Mouse (Mus musculus): ENCODE results near the gene Prss27. TPM values are rescaled to one million over a fixed set of nuclear protein-coding genes. Genes with fewer than 3 reads are reported as not detected.
"Not testable (repeated sequence)": the region's sequence is repeated elsewhere in the genome, so short reads cannot be mapped to it uniquely, and the experiment has no call there.

Gene Prss27
- polyA plus RNA-seq, 1 experiment from 2014 or later, result 0.28 TPM

GRCm38 (mm10) chr17:24069531-24069930 is 31.6 kb downstream of the Prss27 start:
- Histone ChIP-seq H3K4me1 (peaks cover 58% of the 10 kb centered on the region), H3K4me2 (no peak overlapping the region), H3K9ac (replicated peaks) (no peak overlapping the region), H3K36me3 (peaks cover 3% of the 10 kb centered on the region; the same call in 1 of the 2 replicates), H3K9me3 (replicated peaks) (no peaks in the 10 kb centered on the region), H3K27ac (replicated peaks) (no peak overlapping the region), H3K27me3 (replicated peaks) (no peaks in the 10 kb centered on the region), H3K4me3 (replicated peaks) (no peak overlapping the region)
- WGBS, result 93% methylated on average over 3 of the region's 3 CpGs
- ATAC-seq (ENCODE audit: low FRiP score), result no peak

- Histone ChIP-seq H3K27ac (replicated peaks) (peak within 1 kb of the TSS; percentile 86), H3K4me1 (peaks cover 44% of the 10 kb centered on the region), H3K4me3 (replicated peaks) (peak within 1 kb of the TSS; percentile 99), H3K9me3 (replicated peaks) (no peaks in the 10 kb centered on the region), H3K36me3 (peaks cover 9% of the 10 kb centered on the region), H3K4me2 (peak within 1 kb of the TSS; percentile 78), H3K27me3 (replicated peaks) (no peaks in the 10 kb centered on the region), H3K9ac (replicated peaks) (peak within 1 kb of the TSS; percentile 95)
- under 1% methylated on average over 61 of the region's 62 CpGs for WGBS
- peak; percentile 96 for ATAC-seq (ENCODE audit: low FRiP score)
These were observed 35.2 kb downstream of the Prss27 start, which contains the start of gene Kctd5 for GRCm38 (mm10) chr17:24072919-24073696. Gene Kctd5 (minus strand): TSS chr17:24073485.

DNA sequence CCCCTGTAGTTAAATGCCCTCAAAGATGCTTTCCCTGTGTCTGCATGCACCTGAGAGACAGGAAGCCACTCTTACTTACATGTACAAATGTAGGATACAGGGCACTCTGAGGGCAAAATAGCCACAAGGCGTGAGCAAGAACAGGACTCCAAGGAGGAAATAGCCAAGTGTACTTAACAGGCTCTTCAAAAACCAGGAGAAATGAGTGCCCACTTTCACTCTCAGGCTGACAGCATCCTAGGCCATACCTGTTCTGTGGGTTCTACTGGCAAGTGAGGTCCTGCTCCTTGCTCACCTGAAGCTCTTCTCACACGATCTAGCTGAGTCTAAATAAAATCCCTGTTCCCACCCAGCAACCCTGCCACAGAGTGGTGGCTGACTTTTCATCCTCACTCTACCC is 39.2 kb downstream of the Prss27 start:
- Histone ChIP-seq H3K4me2 (no peak overlapping the region), H3K27me3 (replicated peaks) (no peaks in the 10 kb centered on the region), H3K9ac (replicated peaks) (no peak overlapping the region), H3K4me1 (peaks cover 6% of the 10 kb centered on the region), H3K9me3 (replicated peaks) (no peaks in the 10 kb centered on the region), H3K4me3 (replicated peaks) (no peak overlapping the region), H3K27ac (replicated peaks) (no peak overlapping the region), H3K36me3 (peaks cover 39% of the 10 kb centered on the region)
- WGBS, result 91% methylated on average over 2 of the region's 2 CpGs
- ATAC-seq (ENCODE audit: low FRiP score), result no peak

GRCm38 (mm10) chr17:24084593-24084992 is 46.6 kb downstream of the Prss27 start:
- no peaks in the 10 kb centered on the region for H3K4me1 ChIP-seq
- H3K27me3 ChIP-seq (replicated peaks), result no peaks in the 10 kb centered on the region
- no peaks in the 10 kb centered on the region for H3K9me3 ChIP-seq (replicated peaks)
- no peak overlapping the region for H3K4me2 ChIP-seq
- H3K27ac ChIP-seq (replicated peaks), result no peak overlapping the region
- H3K4me3 ChIP-seq (replicated peaks), result no peak overlapping the region
- ATAC-seq (ENCODE audit: low FRiP score), result no peak
- peaks cover 54% of the 10 kb centered on the region for H3K36me3 ChIP-seq
- 48% methylated on average over 1 of the region's 1 CpGs for WGBS
- no peak overlapping the region for H3K9ac ChIP-seq (replicated peaks)

DNA sequence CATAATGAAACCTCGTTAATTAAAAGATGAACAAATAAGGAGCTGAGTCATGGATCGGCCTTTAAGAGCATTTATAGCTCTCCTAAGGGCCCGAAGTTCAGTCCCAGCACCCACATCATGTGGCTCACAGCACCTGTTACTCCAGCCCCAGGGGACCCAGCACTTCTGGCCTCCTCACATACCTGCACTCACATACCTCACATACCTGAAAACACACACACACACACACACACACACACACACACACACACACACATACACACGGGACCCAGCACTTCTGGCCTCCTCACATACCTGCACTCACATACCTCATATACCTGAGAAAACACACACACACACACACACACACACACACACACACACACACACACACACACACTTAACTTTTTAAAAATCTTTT is 48.5 kb downstream of the Prss27 start:
- H3K9ac ChIP-seq (replicated peaks); H3K9me3 ChIP-seq (replicated peaks); H3K4me2 ChIP-seq; H3K27me3 ChIP-seq (replicated peaks); H3K4me3 ChIP-seq (replicated peaks); ATAC-seq (ENCODE audit: low FRiP score); H3K27ac ChIP-seq (replicated peaks); H3K4me1 ChIP-seq: not testable (repeated sequence)
- 91% methylated on average over 4 of the region's 4 CpGs for WGBS
- H3K36me3 ChIP-seq, result peaks cover 56% of the 10 kb centered on the region

GRCm38 (mm10) chr17:24090575-24090974 is 52.6 kb downstream of the Prss27 start:
- no peak overlapping the region for H3K4me3 ChIP-seq (replicated peaks)
- H3K27ac ChIP-seq (replicated peaks), result no peak overlapping the region
- no peak overlapping the region for H3K4me2 ChIP-seq
- no peaks in the 10 kb centered on the region for H3K4me1 ChIP-seq
- H3K9ac ChIP-seq (replicated peaks), result no peak overlapping the region
- H3K9me3 ChIP-seq (replicated peaks), result no peaks in the 10 kb centered on the region
- 95% methylated on average over 1 of the region's 1 CpGs for WGBS
- no peak for ATAC-seq (ENCODE audit: low FRiP score)
- H3K27me3 ChIP-seq (replicated peaks), result no peaks in the 10 kb centered on the region
- H3K36me3 ChIP-seq, result peaks cover 69% of the 10 kb centered on the region

Small RNA genes within 50 kb of the gene (microRNA-seq; reads per million reads assigned to microRNA genes)
- not detected for gene Gm27700

Other genes starting within 250 kb of the Prss27 start
- 479 and 502 TPM in 2 replicates for gene Srrm2, start 247.6 kb upstream of the Prss27 start, polyA plus RNA-seq (2015; fragmentation: Nextera tagmentation; extraction: Ambion mirVana)
- gene Elob, start 209.0 kb upstream of the Prss27 start, polyA plus RNA-seq (2015; fragmentation: Nextera tagmentation; extraction: Ambion mirVana), result 1,232 and 1,344 TPM in 2 replicates
- gene Prss33, start 202.1 kb upstream of the Prss27 start, polyA plus RNA-seq (2015; fragmentation: Nextera tagmentation; extraction: Ambion mirVana), result not detected in 2 replicates
- gene Prss32, start 194.3 kb upstream of the Prss27 start, polyA plus RNA-seq (2015; fragmentation: Nextera tagmentation; extraction: Ambion mirVana), result 0.50 and 1.1 TPM in 2 replicates
- 1.9 and 2.0 TPM in 2 replicates for gene Prss41, start 194.0 kb upstream of the Prss27 start, polyA plus RNA-seq (2015; fragmentation: Nextera tagmentation; extraction: Ambion mirVana)
- gene Prss21, start 170.1 kb upstream of the Prss27 start, polyA plus RNA-seq (2015; fragmentation: Nextera tagmentation; extraction: Ambion mirVana), result not detected in 2 replicates
- gene Dcpp1, start 157.3 kb upstream of the Prss27 start, polyA plus RNA-seq (2015; fragmentation: Nextera tagmentation; extraction: Ambion mirVana), result not detected in 2 replicates
- gene Dcpp2, start 157.3 kb upstream of the Prss27 start, polyA plus RNA-seq (2015; fragmentation: Nextera tagmentation; extraction: Ambion mirVana), result not detected in 2 replicates
- not detected in 2 replicates for gene Dcpp3, start 120.7 kb upstream of the Prss27 start, polyA plus RNA-seq (2015; fragmentation: Nextera tagmentation; extraction: Ambion mirVana)
- not detected in 2 replicates for gene Sbp, start 96.5 kb upstream of the Prss27 start, polyA plus RNA-seq (2015; fragmentation: Nextera tagmentation; extraction: Ambion mirVana)
- not detected in 2 replicates for gene Sbpl, start 82.9 kb upstream of the Prss27 start, polyA plus RNA-seq (2015; fragmentation: Nextera tagmentation; extraction: Ambion mirVana)
- 0.96 TPM in 1 of 2 replicates, not detected in the other for gene Prss30, start 57.6 kb upstream of the Prss27 start, polyA plus RNA-seq (2015; fragmentation: Nextera tagmentation; extraction: Ambion mirVana)
- gene Prss22, start 40.0 kb upstream of the Prss27 start, polyA plus RNA-seq (2015; fragmentation: Nextera tagmentation; extraction: Ambion mirVana), result not detected in 2 replicates
- gene Kctd5, start 35.3 kb downstream of the Prss27 start, polyA plus RNA-seq (2015; fragmentation: Nextera tagmentation; extraction: Ambion mirVana), result 75.9 and 77.4 TPM in 2 replicates
- gene Pdpk1, start 112.8 kb downstream of the Prss27 start, polyA plus RNA-seq (2015; fragmentation: Nextera tagmentation; extraction: Ambion mirVana), result 63.9 and 68.9 TPM in 2 replicates
- 35.7 and 37.8 TPM in 2 replicates for gene Amdhd2, start 125.6 kb downstream of the Prss27 start, polyA plus RNA-seq (2015; fragmentation: Nextera tagmentation; extraction: Ambion mirVana)
- 1,457 and 1,659 TPM in 2 replicates for gene Atp6v0c, start 131.6 kb downstream of the Prss27 start, polyA plus RNA-seq (2015; fragmentation: Nextera tagmentation; extraction: Ambion mirVana)
- gene Tbc1d24, start 167.4 kb downstream of the Prss27 start, polyA plus RNA-seq (2015; fragmentation: Nextera tagmentation; extraction: Ambion mirVana), result 21.0 and 24.0 TPM in 2 replicates
- 5.9 and 6.0 TPM in 2 replicates for gene Ntn3, start 171.4 kb downstream of the Prss27 start, polyA plus RNA-seq (2015; fragmentation: Nextera tagmentation; extraction: Ambion mirVana)
- 8.8 and 10.7 TPM in 2 replicates for gene Tedc2, start 182.7 kb downstream of the Prss27 start, polyA plus RNA-seq (2015; fragmentation: Nextera tagmentation; extraction: Ambion mirVana)
- 13.4 and 26.3 TPM in 2 replicates for gene Ccnf, start 213.3 kb downstream of the Prss27 start, polyA plus RNA-seq (2015; fragmentation: Nextera tagmentation; extraction: Ambion mirVana)